Comparison of ENCODE assay signal across 8 mouse cellular contexts in the genomic region with DNA sequence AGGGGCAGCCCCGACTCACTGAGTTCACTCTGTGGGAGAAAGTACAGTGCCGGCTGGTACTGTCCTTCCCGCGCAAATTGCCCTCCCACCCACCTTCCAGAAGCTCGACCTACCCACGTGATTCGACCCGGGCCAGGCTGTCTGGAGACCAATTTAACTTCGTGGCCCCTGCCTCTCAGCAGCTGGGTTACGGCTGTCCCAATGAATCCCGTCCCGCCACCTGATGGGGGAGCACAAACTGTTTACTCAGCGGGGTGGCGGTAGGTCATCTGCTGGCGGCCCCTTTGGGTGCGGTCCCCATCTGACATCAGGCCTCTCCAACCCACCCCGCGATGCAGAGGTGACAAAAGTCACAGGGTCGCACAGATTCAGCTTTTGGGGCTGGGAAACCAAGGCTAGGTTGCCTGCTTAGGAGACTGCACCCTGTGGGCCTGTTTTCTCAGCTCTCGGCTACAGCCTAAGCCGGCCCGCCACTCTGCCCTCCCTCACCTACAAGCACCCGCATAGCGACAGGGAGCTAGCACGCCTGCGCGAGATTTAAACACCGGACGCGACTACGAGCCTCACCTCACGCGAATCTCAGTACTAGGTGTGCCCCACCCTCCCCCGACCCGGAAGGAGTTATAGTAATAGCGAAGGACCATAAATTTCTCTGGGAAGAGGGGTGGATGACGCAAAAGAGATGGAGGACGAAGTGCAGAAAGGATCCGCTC. TPM values are rescaled to one million over a fixed set of nuclear protein-coding genes. Genes with fewer than 3 reads are reported as not detected.
DNase-seq lines count a peak whose midpoint lies in the region; ATAC-seq lines count a peak whose summit lies in the region.

A gene (minus strand): TSS at position 593 of the 713 bp plus-strand sequence.

- peak within 1 kb of the TSS; percentile 77 for H3K27ac ChIP-seq in embryonic facial prominence, embryonic 14.5 days (replicated peaks; ENCODE audit: low read depth, low read length)
- H3K27ac ChIP-seq in limb, embryonic 11.5 days (replicated peaks; ENCODE audit: low read depth, low read length) = peak within 1 kb of the TSS; percentile 75
- 0 out of 2 replicates have a peak within 1 kb of the TSS, but pooled peaks have one; percentile 31 for H3K27ac ChIP-seq in midbrain, embryonic 12.5 days (replicated peaks)

- peak within 1 kb of the TSS; percentile 89 for H3K4me2 ChIP-seq in embryonic facial prominence, embryonic 14.5 days (ENCODE audit: low read depth, low read length)
- peak within 1 kb of the TSS; percentile 67 for H3K4me2 ChIP-seq in limb, embryonic 11.5 days (ENCODE audit: low read depth, severe bottlenecking)
- H3K4me2 ChIP-seq in midbrain, embryonic 12.5 days (replicated peaks) = peak within 1 kb of the TSS; percentile 74

- peaks cover 32% of the 10 kb centered on the region for H3K36me3 ChIP-seq in embryonic facial prominence, embryonic 14.5 days (ENCODE audit: control insufficient read depth, insufficient read depth, low read length)
- H3K36me3 ChIP-seq in limb, embryonic 11.5 days (ENCODE audit: control insufficient read depth, insufficient read depth, low read length) = peaks cover 24% of the 10 kb centered on the region
- peaks cover 28% of the 10 kb centered on the region for H3K36me3 ChIP-seq in midbrain, embryonic 12.5 days

- peak within 1 kb of the TSS; percentile 88 for H3K9ac ChIP-seq in embryonic facial prominence, embryonic 14.5 days (ENCODE audit: low read depth, low read length)
- peak within 1 kb of the TSS; percentile 73 for H3K9ac ChIP-seq in limb, embryonic 11.5 days (ENCODE audit: low read length)
- peak within 1 kb of the TSS; percentile 65 for H3K9ac ChIP-seq in midbrain, embryonic 12.5 days (replicated peaks)

- no peaks in the 10 kb centered on the region for H3K9me3 ChIP-seq in embryonic facial prominence, embryonic 14.5 days (ENCODE audit: control insufficient read depth, low read length)
- H3K9me3 ChIP-seq in limb, embryonic 11.5 days (ENCODE audit: control insufficient read depth, low read length) = no peaks in the 10 kb centered on the region
- no peaks in the 10 kb centered on the region for H3K9me3 ChIP-seq in midbrain, embryonic 12.5 days

- peaks cover 5% of the 10 kb centered on the region; the same call in 1 of the 2 replicates for H3K4me1 ChIP-seq in embryonic facial prominence, embryonic 14.5 days (ENCODE audit: control insufficient read depth, insufficient read depth, low read length)
- peaks cover 14% of the 10 kb centered on the region; the same call in 1 of the 2 replicates for H3K4me1 ChIP-seq in limb, embryonic 11.5 days (ENCODE audit: control insufficient read depth, insufficient read depth, low read length)
- H3K4me1 ChIP-seq in midbrain, embryonic 12.5 days = peaks cover 13% of the 10 kb centered on the region

- H3K27me3 ChIP-seq in embryonic facial prominence, embryonic 14.5 days (replicated peaks; ENCODE audit: control insufficient read depth, insufficient read depth, low read length) = no peaks in the 10 kb centered on the region
- no peaks in the 10 kb centered on the region for H3K27me3 ChIP-seq in limb, embryonic 11.5 days (ENCODE audit: control insufficient read depth, insufficient read depth, low read length)
- H3K27me3 ChIP-seq in midbrain, embryonic 12.5 days = no peaks in the 10 kb centered on the region

- peak; percentile 55 to 73 for DNase-seq in adrenal gland, postnatal 4 days (ENCODE audit: low spot score in 2 of 2)
- peak; percentile 96 for DNase-seq in embryonic facial prominence, embryonic 14.5 days (ENCODE audit: low spot score)
- peak; percentile 74 for DNase-seq in heart, adult 8-10 months (ENCODE audit: low spot score)
- peak; percentile 89 to 91 for DNase-seq in kidney, adult 8-10 months
- DNase-seq in limb, embryonic 11.5 days (ENCODE audit: low spot score) = peak; percentile 90
- peak; percentile 88 for DNase-seq in skeletal muscle tissue, adult 2 months (ENCODE audit: low read depth, low spot score)
- peak; percentile 86 for DNase-seq in yolk sac, embryonic 10.5 days (ENCODE audit: low spot score)

- peak within 1 kb of the TSS; percentile 56 for H3K4me3 ChIP-seq in embryonic facial prominence, embryonic 14.5 days (ENCODE audit: low read depth, low read length)
- peak within 1 kb of the TSS; percentile 40 for H3K4me3 ChIP-seq in limb, embryonic 11.5 days (ENCODE audit: low read depth, low read length)
- H3K4me3 ChIP-seq in midbrain, embryonic 12.5 days = peak within 1 kb of the TSS; percentile 46

- WGBS in embryonic facial prominence, embryonic 14.5 days = under 1% methylated on average over 39 of the region's 39 CpGs
- 1% methylated on average over 39 of the region's 39 CpGs for WGBS in limb, embryonic 11.5 days
- 5% methylated on average over 39 of the region's 39 CpGs for whole genome bisulfite sequencing in midbrain, embryonic 12.5 days

- peak; percentile 97 for ATAC-seq in embryonic facial prominence, embryonic 14.5 days (ENCODE audit: low read depth)
- ATAC-seq in limb, embryonic 11.5 days (ENCODE audit: insufficient number of reproducible peaks, low FRiP score, low TSS enrichment, low read depth) = peak; percentile 87
- peak; percentile 91 for ATAC-seq in midbrain, embryonic 12.5 days (ENCODE audit: low FRiP score, low read depth)

RNA-seq across cellular contexts. Expression of the gene that starts here (rescaled TPM):
- 10 to 100 TPM; 65.3 to 71.9 TPM for total RNA-seq in adrenal gland, postnatal 4 days (2021)
- 56.9 and 71.5 TPM in 2 replicates for polyA plus RNA-seq in embryonic facial prominence, embryonic 14.5 days (2014; fragmentation: Nextera tagmentation; extraction: Ambion mirVana)
- total RNA-seq in heart, adult 8-10 months (2022) = 100 to 1,000 TPM; 120 to 148 (median 130) TPM
- 67.2 and 70.2 TPM in 2 replicates for polyA plus RNA-seq in limb, embryonic 11.5 days (2014; fragmentation: Nextera tagmentation; extraction: Ambion mirVana)
- polyA plus RNA-seq in midbrain, embryonic 12.5 days (2016; fragmentation: Nextera tagmentation; extraction: Ambion mirVana) = 41.3 and 44.6 TPM in 2 replicates

Comparison
In these comparisons a context has a peak if more than half of its experiments do, and no peak if none do; other contexts are left out.
1. Peak in every context shown above with its lines: DNase-seq, ATAC-seq, H3K4me3 ChIP-seq and H3K27ac ChIP-seq.